Mouse (Mus musculus) fibroblast of lung, adult 2 months (primary cell): ENCODE data around the gene Xirp1.
A peak's percentile ranks its signal among the peaks of the same experiment; 100 is the strongest.

Experiments used
- DNase-seq: peaks from one replicate; pipeline ENCODE4 v3.0.0-alpha.2; 2011; ENCODE audit warnings: low read depth

The Xirp1 gene

DNA sequence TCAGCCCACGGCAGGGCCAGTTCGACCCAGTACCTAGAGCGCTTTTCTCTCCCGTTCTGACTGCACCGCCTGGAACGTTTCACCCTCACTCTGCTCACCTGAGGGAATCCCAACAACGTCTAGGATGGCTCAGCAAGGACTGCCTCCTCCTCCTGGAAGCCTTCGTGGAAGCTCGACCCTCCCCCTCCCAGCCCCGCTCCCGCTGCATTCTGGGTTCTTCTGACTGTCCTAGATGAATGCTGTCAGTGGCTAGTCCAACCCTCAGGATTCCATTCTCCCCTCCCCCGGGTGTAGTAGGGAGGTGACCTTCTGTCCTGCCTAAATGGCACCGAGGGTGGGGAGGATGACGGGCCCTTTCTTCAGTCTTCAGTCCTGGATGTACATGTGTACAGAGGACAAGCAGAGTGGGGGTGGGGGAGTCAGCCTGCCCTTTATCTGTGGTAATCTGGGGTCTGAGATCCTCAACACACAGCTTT is 38.8 kb downstream of the Xirp1 start, which contains the start of gene Csrnp1:
Gene Csrnp1 (minus strand): TSS at position 123 of the 476 bp plus-strand sequence.
- no peak for DNase-seq

DNA sequence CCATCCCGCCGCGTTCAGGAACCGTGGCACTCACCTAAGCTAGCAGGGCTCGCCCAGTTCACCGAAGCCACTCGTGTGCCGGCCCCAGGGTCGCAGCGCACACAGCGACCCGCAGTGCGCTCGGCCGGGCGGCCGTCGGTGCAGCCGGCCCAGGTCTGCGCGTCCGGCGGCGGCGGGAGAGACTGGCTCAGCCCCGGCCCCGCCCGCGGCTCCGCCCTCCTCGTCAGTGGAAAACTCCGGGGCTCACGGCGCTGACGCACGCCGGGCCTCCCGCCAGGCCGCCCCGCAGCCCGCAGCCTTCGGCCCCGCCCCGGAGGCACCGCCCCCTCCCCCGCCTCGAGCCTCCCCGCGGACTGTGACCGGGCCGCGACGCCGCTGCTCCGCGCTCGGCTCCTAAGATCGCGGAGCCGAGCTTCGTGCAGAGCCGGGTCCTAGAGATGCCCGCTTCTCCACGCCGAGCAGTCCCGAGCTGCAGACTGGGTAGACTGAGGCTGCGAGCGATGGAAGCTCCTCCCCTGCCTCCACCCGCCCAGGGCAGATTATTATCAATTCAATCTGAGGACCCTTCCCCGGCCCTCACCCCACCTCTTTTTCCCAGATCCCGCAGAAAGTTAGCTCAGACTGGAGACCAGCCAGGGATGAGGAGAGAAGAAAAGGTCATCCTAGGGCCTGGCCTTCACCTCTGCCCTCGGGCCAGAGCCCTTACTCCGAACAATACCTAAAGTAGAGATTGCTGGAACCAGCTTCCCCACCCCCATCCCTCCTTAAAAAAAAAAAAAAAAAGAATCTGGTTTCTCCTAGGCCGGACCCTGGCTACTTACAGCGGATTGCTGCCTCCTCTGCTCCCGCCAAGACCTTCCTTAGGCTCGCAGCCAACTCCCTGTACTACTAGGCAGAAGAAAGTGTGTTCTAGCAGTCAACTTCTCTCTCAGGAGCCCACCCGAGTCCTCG is 39.5 kb downstream of the Xirp1 start:
- peak; percentile 51 for DNase-seq

DNA sequence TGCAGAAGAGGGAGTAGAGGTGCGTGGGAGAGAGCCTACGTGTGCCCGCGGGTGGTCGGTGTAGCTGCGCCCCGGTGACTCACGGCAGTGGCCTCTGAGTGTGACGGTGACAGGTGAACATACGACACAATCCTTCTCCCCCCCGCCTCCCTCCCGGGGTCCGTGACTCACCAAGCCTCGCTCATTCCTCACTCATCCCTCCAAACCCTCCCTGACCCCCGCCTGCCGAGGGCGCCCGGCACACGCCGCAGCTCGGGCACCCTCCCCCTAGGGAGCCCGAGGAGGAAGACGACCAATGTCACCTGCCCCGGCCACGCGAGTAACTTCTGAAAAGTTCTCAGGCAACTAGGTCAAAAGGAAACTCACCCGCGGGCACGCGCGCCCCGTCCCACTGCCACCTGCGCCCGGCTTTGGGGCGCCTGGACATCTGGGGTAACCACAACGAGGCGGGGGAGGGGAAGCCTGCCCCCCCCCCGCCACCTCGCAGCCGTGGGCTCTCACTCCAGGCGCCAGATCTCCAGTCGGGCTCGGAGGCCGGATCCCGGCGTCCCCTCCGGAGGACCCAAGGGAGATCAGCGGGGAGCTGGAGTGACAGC is 40.3 kb downstream of the Xirp1 start:
- peak; percentile 42 for DNase-seq

DNA sequence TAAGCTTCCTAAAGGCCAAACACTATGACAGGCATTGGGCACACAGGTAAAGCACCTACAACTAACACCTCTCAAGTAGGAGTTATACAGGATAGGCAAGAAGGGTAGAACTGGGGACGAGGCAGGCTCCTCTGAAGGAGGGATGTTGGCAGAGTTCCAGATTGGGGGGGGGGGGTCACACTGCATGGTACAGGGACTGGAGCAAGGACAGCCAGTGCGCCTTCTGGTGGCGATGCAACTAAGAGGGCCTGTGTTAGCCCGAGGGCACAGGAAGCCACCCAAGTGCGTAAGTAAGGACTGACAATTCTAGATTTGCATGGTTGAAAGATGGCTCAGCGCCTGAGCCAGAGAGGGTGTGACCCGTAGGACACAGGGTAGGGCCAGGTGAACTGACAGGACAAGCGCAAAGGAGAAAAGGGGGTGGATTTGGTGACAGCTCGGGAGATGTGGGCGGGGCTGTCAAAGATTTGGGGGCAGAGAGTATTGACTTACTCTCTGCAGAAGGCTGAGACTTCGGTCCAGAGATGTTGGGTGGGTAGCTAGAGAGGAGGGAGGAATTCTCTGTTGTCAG is 41.1 kb downstream of the Xirp1 start:
- no peak for DNase-seq

DNA sequence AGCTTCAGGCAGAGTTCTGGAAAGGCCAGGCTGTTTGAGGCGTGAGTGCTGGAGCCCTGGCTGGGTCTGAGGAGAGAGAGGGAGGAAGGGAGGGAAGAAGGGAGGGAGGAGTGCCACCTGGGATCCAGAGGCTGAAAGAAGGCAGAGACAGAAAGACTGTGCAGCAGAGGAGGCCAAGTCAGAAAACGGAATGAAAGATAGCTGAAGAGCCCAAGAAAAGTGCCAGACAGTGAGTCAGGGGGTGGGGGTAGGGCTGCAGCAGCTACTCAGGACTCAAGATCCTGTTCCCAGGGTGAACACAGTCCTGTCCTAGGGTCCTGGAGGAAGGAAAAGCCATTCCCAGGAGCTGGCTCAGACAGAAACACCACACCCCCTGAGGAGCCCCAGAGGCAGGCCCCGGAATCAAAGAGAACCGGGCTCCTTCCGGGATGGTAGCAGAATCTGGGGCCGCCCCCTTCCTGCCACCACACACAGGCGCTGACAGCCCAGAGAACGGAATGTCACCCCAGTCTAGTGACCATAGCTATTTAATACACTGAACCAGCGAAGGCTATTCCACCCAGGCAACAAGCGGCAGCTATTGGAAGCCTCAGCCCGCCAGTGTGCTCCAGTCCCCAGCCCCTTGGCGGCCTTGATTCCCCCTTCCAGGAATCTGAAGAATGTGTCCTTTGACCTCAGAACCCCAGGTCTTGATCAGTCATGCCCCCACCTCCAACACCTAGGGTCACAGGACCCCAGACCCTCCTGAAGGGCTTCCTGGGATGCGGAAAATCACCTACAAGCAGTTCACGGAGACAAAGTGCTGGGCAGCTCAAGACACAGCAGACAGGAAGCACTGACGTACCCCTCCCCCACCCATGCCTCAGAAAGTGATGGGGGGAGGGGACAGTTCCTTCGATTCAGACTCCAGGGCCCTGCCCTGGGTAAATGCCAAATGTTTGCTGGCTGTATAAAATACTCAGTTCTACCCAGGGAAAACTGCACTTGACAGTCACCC is 41.9 kb downstream of the Xirp1 start:
- peak; percentile 87 for DNase-seq

DNA sequence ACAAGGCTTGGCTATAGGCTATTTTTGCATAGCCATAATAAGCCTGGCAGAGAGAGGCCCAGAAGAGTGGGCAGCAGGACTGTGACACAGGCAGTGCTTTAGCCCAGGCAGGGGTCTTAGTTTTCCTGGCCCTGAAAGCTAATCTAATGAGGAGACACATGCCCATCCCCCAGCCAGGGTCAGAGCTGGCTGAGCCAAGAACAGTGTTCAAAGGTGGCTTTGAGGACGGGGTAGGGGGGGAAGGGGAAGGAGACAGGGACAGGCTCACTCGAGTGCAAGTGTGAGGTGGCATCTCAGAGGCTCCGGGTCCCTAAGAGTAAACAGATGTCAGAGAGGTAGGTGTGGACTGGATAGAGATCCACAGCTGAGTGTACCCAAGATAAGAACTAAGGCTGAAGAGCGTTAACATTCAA is 42.6 kb downstream of the Xirp1 start:
- no peak for DNase-seq

DNA sequence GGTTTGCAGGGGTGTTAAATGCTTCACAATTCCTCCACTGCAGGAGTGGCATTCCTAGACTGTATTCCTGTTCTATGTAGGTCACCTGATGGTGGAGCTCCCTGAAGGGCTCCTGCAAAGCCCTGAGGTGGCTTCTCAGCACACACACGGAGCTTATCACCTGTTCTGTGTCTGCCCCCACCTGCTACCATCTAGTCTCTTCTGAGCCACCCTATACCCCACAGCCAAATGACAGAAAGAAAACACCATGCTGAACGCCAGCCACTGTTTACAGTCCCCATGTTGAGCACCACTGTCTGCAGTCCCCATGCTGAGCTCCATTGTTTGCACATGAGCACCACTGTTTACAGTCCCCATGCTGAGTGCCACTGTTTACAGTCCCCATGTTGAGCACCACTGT is 43.6 kb downstream of the Xirp1 start:
- DNase-seq = no peak

GRCm38 (mm10) chr9:119978811-119979441 is 44.5 kb downstream of the Xirp1 start:
- DNase-seq = no peak

- no peak for DNase-seq
These were observed 45.1 kb downstream of the Xirp1 start for GRCm38 (mm10) chr9:119978151-119978810.

DNA sequence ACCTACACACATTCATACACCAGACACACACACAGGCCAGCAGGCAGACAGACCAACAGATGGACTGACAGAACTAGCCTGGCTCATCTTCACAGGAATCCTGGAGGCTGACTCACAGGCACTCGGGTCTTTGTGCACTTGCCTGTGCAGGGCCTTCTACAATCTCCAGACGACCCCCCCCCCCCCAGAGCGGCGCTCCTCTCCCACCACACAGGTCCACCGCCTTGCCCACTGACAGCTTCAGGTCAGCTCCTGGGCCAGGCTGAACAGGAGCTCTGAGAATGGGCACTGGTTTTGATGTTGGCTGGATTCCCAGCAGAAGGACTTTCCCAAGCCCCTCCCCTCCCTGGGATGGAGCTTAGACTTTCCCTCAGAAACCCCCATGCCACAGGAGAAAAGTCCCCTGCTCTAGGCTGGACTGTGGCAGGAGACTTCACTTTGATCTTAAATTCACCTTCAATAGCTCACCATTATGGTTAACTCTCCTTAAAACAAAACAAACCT is 45.8 kb downstream of the Xirp1 start:
- peak; percentile 37 for DNase-seq

DNA sequence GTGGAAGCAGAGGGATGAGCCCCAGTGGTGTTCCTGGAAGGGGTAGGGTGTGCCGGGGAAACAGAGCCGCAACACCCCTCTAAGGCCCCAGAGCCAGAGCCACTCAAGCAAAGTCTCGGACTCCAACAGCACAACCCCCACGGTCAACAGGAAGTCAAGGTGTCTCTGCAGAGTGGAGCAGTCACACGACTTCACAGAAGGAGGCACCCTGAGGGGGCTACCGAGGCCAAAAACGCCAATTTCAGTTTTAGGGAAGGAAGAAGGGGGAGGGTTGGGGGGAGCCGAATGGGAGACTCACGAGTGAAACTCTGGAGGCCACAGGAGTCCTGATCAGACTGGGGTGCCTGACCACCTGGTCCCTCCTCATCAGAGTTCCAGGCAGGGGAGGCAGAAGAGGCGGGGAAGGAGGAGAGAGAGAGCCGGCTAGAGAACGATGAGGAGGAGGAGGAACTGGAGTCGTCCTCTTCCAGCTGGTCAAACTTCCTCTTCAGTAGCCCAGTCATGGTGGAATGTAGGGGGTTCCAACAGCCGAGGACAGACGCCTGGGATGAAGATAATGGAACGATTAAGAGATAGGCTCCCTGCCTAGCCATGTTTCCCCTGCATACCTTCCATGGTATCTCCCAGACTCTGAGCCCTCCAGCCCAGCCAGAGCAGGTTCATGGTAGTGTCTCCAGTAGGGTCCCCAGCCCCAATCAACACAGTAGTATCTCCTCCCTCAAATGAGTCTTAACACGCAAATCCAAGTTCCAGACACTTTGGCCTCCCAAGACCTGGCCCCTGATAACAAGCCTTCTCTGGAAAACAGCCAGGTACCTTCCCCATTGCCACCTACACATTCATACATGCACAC is 46.5 kb downstream of the Xirp1 start:
- DNase-seq = no peak

- DNase-seq = no peak
These were observed 48.1 kb downstream of the Xirp1 start for GRCm38 (mm10) chr9:119975286-119975685.

DNA sequence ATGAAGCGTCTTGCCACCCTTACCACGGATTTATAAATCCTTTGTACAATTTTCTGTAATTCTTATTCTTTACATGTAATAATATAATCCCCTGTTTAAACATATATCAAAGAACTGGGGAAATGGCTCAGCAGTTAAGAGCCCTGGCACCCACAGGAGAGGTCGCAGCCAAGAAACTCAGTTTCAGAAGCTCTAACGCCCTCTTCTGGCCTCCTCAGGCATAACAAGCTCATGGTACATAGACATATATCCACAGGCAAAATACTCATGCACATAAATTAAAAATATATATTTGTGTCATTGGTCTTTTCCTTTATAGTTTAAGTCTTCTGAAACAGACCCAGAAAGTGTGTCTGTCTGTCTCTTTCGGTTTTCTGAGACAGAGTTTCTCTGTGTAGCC is 48.8 kb downstream of the Xirp1 start:
- DNase-seq = no peak

- no peak for DNase-seq
These were observed 49.4 kb downstream of the Xirp1 start for GRCm38 (mm10) chr9:119973869-119974520.

DNA sequence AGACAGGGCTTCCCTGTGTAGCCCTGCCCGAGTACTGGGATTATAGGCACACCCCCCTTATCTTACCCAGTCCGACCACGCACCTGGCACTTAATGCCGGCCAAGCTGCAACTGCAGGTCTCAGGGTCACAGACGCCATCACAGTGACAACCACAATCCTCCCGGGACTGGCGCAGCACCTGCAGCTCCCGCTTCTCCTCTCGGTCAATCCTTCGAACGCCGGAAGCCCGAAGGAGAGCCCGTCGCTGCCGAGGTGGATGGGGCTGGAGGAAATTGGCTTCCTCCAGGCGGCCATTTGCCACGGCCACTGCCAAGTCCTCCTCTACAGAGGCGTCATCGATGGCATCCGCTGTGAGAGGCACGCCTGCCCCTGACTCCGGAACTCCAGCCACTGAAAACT is 50.1 kb downstream of the Xirp1 start:
- no peak for DNase-seq

DNA sequence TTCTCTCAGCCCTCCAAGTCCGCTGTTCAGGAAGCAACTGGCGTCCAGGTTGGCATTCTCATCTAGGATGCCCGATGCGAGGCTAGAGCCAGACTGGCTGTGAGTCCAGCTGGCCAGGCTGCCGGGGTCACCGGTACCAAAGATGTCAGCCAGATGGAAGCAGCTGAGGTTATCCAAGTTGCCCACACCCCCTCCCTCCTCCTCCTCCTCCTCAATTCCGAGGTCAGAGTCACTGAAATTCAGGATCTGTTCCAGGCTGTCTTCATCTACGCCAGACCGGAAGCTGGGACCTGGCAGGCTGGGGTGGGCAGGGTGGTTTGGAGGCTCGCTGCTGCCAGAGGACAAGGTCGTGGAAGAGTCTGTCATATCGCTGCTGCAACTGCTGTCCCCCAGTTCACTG is 50.8 kb downstream of the Xirp1 start:
- no peak for DNase-seq

DNA sequence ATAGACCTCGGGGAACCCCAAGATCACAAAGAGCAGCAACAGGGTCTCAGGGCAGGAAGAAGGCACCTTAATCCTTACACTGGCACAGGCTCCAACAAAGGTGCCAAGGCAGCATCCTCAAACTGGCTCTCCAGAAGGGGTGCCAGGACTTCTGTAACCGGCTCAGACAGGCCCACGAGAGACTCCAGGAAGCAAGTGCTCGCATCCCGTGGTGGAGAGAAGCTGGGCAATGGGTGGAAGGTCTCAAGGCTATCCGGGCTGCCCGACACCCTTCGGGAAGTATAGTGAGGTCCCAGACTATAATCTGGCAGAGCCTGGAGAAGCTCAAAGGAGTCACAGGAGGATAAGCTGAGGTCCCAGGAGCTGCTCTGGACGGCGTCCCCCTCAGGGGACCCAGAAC is 51.2 kb downstream of the Xirp1 start:
- DNase-seq = no peak

DNA sequence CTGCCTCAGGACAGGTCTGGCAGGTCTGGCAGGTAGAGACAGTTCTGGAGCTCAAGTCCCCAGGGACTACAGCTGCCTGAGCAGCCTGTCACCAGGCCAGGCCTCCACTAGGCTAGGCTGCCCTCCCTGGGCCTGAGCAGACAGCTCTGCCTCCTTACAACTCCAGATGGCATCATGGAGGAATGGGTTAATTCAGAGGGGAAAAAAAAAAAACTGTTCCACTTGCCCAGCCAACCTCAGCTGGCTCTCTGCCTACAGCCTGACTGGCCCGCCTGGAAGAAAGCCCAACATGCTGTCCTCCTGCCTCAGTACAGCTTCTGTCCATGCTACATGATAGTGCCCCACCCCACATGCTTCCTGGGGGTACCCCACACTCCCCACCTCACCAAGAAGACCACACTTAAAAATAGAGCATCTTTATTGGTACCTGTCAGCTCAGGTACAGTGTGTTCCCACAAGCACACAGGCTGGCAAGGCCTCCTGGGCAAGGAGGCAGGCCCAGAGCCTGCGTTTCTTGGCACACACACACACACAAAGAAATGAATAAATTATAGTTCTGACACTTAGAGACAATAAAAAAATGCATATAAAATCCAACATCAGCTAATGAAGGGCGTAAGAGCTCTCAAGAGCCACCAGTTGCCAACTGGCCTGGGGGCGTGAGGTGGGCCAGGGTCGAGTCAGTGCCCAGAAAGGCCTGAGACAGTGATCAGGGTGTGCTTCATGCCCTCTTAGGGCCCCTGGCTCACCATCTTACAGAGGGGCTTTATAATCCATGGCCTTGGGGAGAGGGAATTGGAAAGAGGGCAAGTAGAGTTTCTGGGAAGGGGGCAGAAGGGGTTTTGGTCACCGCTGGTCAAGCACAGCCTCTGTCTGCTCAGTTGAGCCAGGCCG is 52.4 kb downstream of the Xirp1 start:
- DNase-seq = peak; percentile 52
